Mouse (Mus musculus): ENCODE data around the gene Stmn1. TPM values are rescaled to one million over a fixed set of nuclear protein-coding genes. Genes with fewer than 3 reads are reported as not detected.

The Stmn1 gene
- polyA plus RNA-seq (2015; fragmentation: Nextera tagmentation; extraction: Ambion mirVana) = 7,758 and 8,549 TPM in 2 replicates

DNA sequence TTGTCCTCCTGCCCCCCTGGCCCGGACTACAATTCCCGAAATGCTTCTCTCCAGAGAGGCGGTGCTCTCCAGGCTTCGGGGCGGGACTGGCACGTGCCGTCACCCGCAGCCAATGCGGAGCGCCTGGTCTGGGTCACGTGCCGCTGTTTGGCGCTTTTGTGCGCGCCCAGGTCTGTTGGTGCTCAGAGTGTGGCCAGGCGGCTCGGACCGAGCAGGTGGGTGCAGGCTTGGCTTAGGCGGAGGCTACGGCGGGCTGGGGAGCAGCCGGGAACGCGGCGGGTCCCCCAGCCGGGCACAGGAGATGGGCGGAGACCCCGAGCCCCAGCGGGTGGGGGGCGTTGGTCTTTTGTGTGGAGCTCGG is at the start of gene Stmn1:
Gene Stmn1, plus strand, starts transcription at position 106 of the 361 bp plus-strand sequence.
- peak within 1 kb of the TSS; percentile 86 for H3K4me2 ChIP-seq (ENCODE audit: low read length)
- H3K27ac ChIP-seq (ENCODE audit: low read length) = peak within 1 kb of the TSS; percentile 99
- no peaks in the 10 kb centered on the region for H3K27me3 ChIP-seq (ENCODE audit: control insufficient read depth, insufficient read depth, low read depth, low read length)
- H3K4me1 ChIP-seq (ENCODE audit: control insufficient read depth, insufficient read depth, low read length) = peaks cover 46% of the 10 kb centered on the region
- H3K9ac ChIP-seq (ENCODE audit: low read depth, low read length) = peak within 1 kb of the TSS; percentile 99
- H3K4me3 ChIP-seq (ENCODE audit: low read depth, low read length) = peak within 1 kb of the TSS; percentile 90
- H3K36me3 ChIP-seq (ENCODE audit: control insufficient read depth, insufficient read depth, low read length) = peaks cover 14% of the 10 kb centered on the region
- WGBS = under 1% methylated on average over 30 of the region's 31 CpGs
- no peaks in the 10 kb centered on the region for H3K9me3 ChIP-seq (replicated peaks; ENCODE audit: control insufficient read depth, low read length, poor library complexity, severe bottlenecking)
- peak; percentile 97 for ATAC-seq

DNA sequence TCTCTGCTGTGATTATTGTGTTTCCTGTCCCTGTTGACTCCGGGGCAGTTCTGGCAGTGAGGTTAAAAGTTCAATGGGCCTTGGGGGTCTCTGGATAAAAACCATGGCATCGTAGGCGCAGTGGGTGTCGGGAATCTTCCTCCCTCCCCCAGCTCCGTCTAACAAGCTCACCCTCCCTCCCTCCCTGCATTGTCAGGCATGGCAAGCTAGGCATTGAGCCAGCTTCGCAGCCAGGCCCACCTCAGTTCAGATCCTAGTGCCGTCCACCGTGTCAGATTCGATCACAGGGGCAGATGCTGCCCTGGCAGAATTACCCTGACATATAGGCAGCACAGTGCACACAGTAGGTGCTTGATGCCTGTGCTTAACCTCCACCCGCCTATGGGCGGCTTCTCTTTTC is 46.1 kb upstream of the Stmn1 start:
- no peak for ATAC-seq
- no peaks in the 10 kb centered on the region for H3K4me1 ChIP-seq (ENCODE audit: control insufficient read depth, insufficient read depth, low read length)

DNA sequence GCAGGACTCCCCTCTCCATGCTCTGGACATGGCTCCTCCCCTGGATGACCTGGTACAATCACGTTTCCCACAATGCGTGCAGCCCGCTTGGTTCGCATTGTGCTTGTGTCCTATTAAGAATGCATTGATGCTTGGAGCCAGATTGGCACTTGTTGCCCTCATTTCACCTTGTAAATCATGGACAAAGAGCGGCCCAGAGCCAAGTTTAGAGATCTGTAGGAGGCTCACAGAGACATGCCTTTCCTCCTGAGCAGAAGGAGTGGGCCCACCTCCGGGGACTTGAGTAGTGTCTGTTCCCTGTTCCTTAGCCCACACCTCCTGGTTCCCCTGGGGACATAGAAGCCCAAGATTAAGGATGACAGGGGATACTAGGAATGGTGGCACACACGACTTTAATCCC is 44.2 kb upstream of the Stmn1 start:
- H3K9me3 ChIP-seq (replicated peaks; ENCODE audit: control insufficient read depth, low read length, poor library complexity, severe bottlenecking) = no peaks in the 10 kb centered on the region
- H3K9ac ChIP-seq (ENCODE audit: low read depth, low read length) = no peak overlapping the region
- H3K4me1 ChIP-seq (ENCODE audit: control insufficient read depth, insufficient read depth, low read length) = no peaks in the 10 kb centered on the region
- H3K27me3 ChIP-seq (ENCODE audit: control insufficient read depth, insufficient read depth, low read depth, low read length) = no peaks in the 10 kb centered on the region
- 86% methylated on average over 7 of the region's 7 CpGs for WGBS
- no peak overlapping the region for H3K4me3 ChIP-seq (ENCODE audit: low read depth, low read length)
- no peaks in the 10 kb centered on the region for H3K36me3 ChIP-seq (ENCODE audit: control insufficient read depth, insufficient read depth, low read length)
- H3K4me2 ChIP-seq (ENCODE audit: low read length) = no peak overlapping the region
- H3K27ac ChIP-seq (ENCODE audit: low read length) = no peak overlapping the region
- no peak for ATAC-seq

More for the DNA sequence above, 46.1 kb upstream of the Stmn1 start:
- no peaks in the 10 kb centered on the region for H3K9me3 ChIP-seq (replicated peaks; ENCODE audit: control insufficient read depth, low read length, poor library complexity, severe bottlenecking)
- no peak overlapping the region for H3K4me2 ChIP-seq (ENCODE audit: low read length)
- no peak overlapping the region for H3K4me3 ChIP-seq (ENCODE audit: low read depth, low read length)
- no peak overlapping the region for H3K9ac ChIP-seq (ENCODE audit: low read depth, low read length)
- WGBS = 64% methylated on average over 11 of the region's 11 CpGs
- no peak overlapping the region for H3K27ac ChIP-seq (ENCODE audit: low read length)
- no peaks in the 10 kb centered on the region for H3K27me3 ChIP-seq (ENCODE audit: control insufficient read depth, insufficient read depth, low read depth, low read length)
- no peaks in the 10 kb centered on the region for H3K36me3 ChIP-seq (ENCODE audit: control insufficient read depth, insufficient read depth, low read length)

DNA sequence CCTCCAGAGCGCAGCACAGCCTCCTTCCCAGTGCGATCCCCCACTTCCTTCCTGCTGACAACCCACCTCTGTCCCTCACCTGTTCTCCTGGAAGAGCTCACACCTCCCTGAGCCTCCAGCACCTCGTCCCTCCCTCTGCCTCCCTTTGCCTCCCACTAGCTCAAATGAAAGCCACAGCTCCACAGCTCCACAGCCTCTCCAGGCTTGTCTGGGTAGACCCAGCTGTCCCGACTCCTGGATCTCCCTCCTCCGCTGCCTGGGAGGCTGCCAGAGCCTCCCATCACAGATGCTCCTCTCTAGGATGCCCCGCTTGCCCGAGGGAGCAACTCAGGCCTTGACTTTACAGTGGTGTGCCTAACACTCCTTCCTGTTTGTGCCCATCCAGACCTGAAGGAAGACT is 43.0 kb upstream of the Stmn1 start:
- H3K4me1 ChIP-seq (ENCODE audit: control insufficient read depth, insufficient read depth, low read length) = peaks cover 5% of the 10 kb centered on the region
- no peak overlapping the region for H3K9ac ChIP-seq (ENCODE audit: low read depth, low read length)
- no peaks in the 10 kb centered on the region for H3K27me3 ChIP-seq (ENCODE audit: control insufficient read depth, insufficient read depth, low read depth, low read length)
- WGBS = 66% methylated on average over 7 of the region's 7 CpGs
- no peak overlapping the region for H3K4me3 ChIP-seq (ENCODE audit: low read depth, low read length)
- H3K27ac ChIP-seq (ENCODE audit: low read length) = no peak overlapping the region
- ATAC-seq = no peak
- no peaks in the 10 kb centered on the region for H3K36me3 ChIP-seq (ENCODE audit: control insufficient read depth, insufficient read depth, low read length)
- no peak overlapping the region for H3K4me2 ChIP-seq (ENCODE audit: low read length)
- no peaks in the 10 kb centered on the region for H3K9me3 ChIP-seq (replicated peaks; ENCODE audit: control insufficient read depth, low read length, poor library complexity, severe bottlenecking)

DNA sequence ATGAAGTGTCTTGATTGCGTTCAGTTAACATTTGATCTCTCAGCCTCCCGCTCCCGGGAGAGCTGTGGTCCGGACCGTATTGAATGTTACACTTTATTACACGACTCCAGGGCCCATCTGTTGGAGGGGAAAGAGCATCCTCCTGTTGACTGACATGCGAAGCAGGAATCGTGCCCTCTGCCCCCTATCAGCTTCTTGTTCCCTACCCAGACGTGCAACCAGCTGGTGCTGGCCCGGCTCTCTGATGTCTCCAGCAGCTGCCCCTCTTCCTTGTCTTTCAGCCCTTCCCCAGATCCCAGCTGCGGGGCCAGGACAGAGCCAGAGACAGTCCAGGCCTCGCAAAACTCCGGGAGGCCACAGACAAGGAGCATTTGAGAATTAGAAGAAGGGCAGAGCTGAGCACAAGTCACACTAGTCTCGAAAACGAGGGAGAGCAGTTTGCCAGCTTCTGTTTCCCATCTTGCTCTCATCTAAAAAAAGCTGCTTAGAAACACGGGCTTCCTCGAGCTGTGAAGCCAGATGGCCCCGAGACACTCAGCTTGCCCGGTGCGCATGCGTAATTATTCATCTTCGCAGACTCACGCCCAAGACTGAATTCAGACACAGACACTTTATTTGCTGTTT is 37.6 kb upstream of the Stmn1 start:
- H3K9me3 ChIP-seq (replicated peaks; ENCODE audit: control insufficient read depth, low read length, poor library complexity, severe bottlenecking) = no peaks in the 10 kb centered on the region
- H3K4me3 ChIP-seq (ENCODE audit: low read depth, low read length) = 0 out of 2 replicates have a peak overlapping the region, but pooled peaks have one; percentile 3
- H3K27me3 ChIP-seq (ENCODE audit: control insufficient read depth, insufficient read depth, low read depth, low read length) = no peaks in the 10 kb centered on the region
- no peaks in the 10 kb centered on the region for H3K36me3 ChIP-seq (ENCODE audit: control insufficient read depth, insufficient read depth, low read length)
- ATAC-seq = peak; percentile 77
- H3K9ac ChIP-seq (ENCODE audit: low read depth, low read length) = peak overlapping the region; percentile 58
- peak overlapping the region; percentile 92 for H3K27ac ChIP-seq (ENCODE audit: low read length)
- H3K4me1 ChIP-seq (ENCODE audit: control insufficient read depth, insufficient read depth, low read length) = peaks cover 18% of the 10 kb centered on the region
- 10% methylated on average over 23 of the region's 23 CpGs for WGBS
- peak overlapping the region; percentile 45 for H3K4me2 ChIP-seq (ENCODE audit: low read length)

DNA sequence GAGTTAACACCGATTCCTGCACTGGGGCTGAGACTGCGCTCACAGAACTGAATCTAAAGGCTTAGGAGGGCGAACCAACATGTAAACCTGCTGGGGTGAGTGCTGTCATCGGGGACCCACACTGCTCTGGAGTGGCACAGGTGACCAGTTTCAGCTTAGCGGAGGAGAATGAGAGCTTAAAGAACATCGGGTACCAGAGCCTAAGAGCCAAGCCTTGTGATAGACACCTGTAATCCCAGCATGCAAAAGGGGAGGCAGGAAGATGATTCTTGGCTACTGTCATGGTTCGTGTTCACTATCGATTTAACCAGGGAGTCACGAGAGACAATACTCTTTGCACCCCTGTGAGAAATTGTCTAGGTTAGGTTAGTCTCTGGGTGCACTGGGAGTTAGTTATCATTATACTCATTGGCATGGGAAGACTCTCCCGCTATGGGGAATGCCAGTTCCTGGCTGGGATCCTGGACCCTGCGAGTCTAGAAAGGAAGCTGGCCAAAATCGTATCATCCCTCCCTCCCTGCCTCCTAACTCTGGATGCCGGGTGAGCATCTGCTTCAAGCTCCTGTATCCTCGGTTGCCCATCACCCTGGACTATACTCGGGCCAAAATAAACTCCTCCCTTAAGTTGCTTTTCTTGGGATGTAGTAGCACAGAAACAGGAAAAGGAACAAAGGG is 35.3 kb upstream of the Stmn1 start:
- WGBS = 84% methylated on average over 15 of the region's 15 CpGs
- Histone ChIP-seq H3K36me3 (ENCODE audit: control insufficient read depth, insufficient read depth, low read length) (no peaks in the 10 kb centered on the region), H3K9ac (ENCODE audit: low read depth, low read length) (no peak overlapping the region), H3K27me3 (ENCODE audit: control insufficient read depth, insufficient read depth, low read depth, low read length) (no peaks in the 10 kb centered on the region), H3K4me2 (ENCODE audit: low read length) (no peak overlapping the region), H3K9me3 (replicated peaks; ENCODE audit: control insufficient read depth, low read length, poor library complexity, severe bottlenecking) (no peaks in the 10 kb centered on the region), H3K27ac (ENCODE audit: low read length) (no peak overlapping the region), H3K4me3 (ENCODE audit: low read depth, low read length) (no peak overlapping the region), H3K4me1 (ENCODE audit: control insufficient read depth, insufficient read depth, low read length) (peaks cover 20% of the 10 kb centered on the region)
- no peak for ATAC-seq

DNA sequence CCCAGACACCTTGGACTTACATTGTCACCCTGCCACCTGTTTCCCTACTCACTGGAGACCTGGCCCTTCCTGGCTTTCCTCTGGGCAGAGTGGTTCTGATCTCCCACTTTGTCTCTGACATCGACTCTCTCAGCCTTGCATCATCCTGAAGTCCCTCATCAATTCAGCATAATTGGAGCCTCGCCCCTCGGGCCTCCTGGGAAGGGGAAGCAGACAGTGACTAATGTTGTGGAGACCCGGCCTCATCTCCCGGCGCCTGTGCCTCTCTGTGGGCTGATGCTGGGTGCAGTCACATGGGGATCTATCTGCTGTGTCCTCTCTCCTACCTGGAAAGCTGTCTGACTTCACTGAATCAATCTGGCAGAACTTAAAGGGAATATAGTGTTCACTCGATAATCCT is 31.9 kb upstream of the Stmn1 start:
- no peaks in the 10 kb centered on the region for H3K9me3 ChIP-seq (replicated peaks; ENCODE audit: control insufficient read depth, low read length, poor library complexity, severe bottlenecking)

DNA sequence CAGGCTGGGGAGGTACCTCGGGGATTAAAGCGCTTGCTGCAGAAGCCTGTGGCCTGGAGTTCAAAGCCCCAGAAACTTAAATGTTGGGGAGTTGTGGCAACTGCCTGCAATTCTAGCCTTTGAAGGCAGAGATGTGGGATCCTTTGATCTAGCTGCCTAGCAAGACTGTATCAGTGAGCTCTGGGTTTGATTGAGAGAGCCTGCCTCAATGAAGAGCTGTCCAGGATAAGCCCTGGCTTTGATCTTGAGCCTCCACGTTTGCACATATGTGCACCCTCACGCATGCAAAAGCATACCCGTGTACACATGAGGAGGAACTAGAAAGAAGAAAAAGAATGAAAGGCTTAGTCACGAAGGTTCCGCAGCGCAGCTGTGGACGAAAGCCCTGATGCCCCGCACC is 31.5 kb upstream of the Stmn1 start:
- Histone ChIP-seq H3K4me2 (ENCODE audit: low read length) (no peak overlapping the region; the same call in 1 of the 2 replicates), H3K4me1 (ENCODE audit: control insufficient read depth, insufficient read depth, low read length) (peaks cover 2% of the 10 kb centered on the region; the same call in 1 of the 2 replicates), H3K9ac (ENCODE audit: low read depth, low read length) (no peak overlapping the region), H3K4me3 (ENCODE audit: low read depth, low read length) (no peak overlapping the region), H3K27me3 (ENCODE audit: control insufficient read depth, insufficient read depth, low read depth, low read length) (no peaks in the 10 kb centered on the region), H3K27ac (ENCODE audit: low read length) (peak overlapping the region; percentile 15), H3K36me3 (ENCODE audit: control insufficient read depth, insufficient read depth, low read length) (no peaks in the 10 kb centered on the region), H3K9me3 (replicated peaks; ENCODE audit: control insufficient read depth, low read length, poor library complexity, severe bottlenecking) (no peaks in the 10 kb centered on the region)
- peak; percentile 73 for ATAC-seq
- WGBS = 53% methylated on average over 10 of the region's 10 CpGs

More for the DNA sequence above, 31.9 kb upstream of the Stmn1 start:
- H3K4me1 ChIP-seq (ENCODE audit: control insufficient read depth, insufficient read depth, low read length) = peaks cover 4% of the 10 kb centered on the region; the same call in 1 of the 2 replicates
- no peak overlapping the region; the same call in 1 of the 2 replicates for H3K27ac ChIP-seq (ENCODE audit: low read length)
- H3K4me3 ChIP-seq (ENCODE audit: low read depth, low read length) = no peak overlapping the region
- no peaks in the 10 kb centered on the region for H3K36me3 ChIP-seq (ENCODE audit: control insufficient read depth, insufficient read depth, low read length)
- no peaks in the 10 kb centered on the region for H3K27me3 ChIP-seq (ENCODE audit: control insufficient read depth, insufficient read depth, low read depth, low read length)
- H3K4me2 ChIP-seq (ENCODE audit: low read length) = no peak overlapping the region
- WGBS = 38% methylated on average over 7 of the region's 7 CpGs
- ATAC-seq = no peak; the same call in 1 of the 2 replicates
- no peak overlapping the region for H3K9ac ChIP-seq (ENCODE audit: low read depth, low read length)

DNA sequence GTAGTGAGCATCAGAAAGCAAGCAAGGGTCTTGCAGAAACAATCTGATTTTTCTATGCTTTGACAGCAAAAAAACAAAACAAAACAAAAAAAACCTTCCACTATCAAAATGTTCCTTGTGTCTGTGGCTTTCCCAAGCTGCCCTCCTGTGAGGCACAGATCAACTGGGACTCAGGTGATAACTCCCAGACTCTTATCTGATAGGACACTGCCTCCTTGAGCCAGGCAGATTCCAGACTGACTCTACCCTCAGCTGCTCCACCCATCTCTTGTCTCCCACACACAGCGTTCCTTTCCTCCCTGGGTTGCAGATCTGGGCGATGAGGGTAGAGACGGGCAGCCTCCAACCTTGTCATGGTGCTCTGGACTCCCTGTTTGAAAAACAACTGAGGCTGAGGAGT is 29.0 kb upstream of the Stmn1 start:
- no peaks in the 10 kb centered on the region for H3K9me3 ChIP-seq (replicated peaks; ENCODE audit: control insufficient read depth, low read length, poor library complexity, severe bottlenecking)
- no peak overlapping the region for H3K4me3 ChIP-seq (ENCODE audit: low read depth, low read length)
- H3K9ac ChIP-seq (ENCODE audit: low read depth, low read length) = no peak overlapping the region
- no peak for ATAC-seq
- H3K4me1 ChIP-seq (ENCODE audit: control insufficient read depth, insufficient read depth, low read length) = peaks cover 2% of the 10 kb centered on the region; the same call in 1 of the 2 replicates
- no peaks in the 10 kb centered on the region for H3K36me3 ChIP-seq (ENCODE audit: control insufficient read depth, insufficient read depth, low read length)
- H3K4me2 ChIP-seq (ENCODE audit: low read length) = no peak overlapping the region
- no peaks in the 10 kb centered on the region for H3K27me3 ChIP-seq (ENCODE audit: control insufficient read depth, insufficient read depth, low read depth, low read length)
- no peak overlapping the region for H3K27ac ChIP-seq (ENCODE audit: low read length)
- 85% methylated on average over 3 of the region's 3 CpGs for WGBS

Measured in midbrain, embryonic 16.5 days (tissue).